Mouse (Mus musculus): ENCODE results near the gene Hist2h2bb. TPM values are rescaled to one million over a fixed set of nuclear protein-coding genes. Genes with fewer than 3 reads are reported as not detected.

Hist2h2bb gene
- total and polyA plus RNA-seq, 3 experiments, result 1.2 to 34.7 (median 34.1) TPM

- WGBS, result 62% methylated on average over 2 of the region's 2 CpGs
- Histone ChIP-seq H3K27ac (no peak overlapping the region), H3K79me2 (replicated peaks; ENCODE audit: control insufficient read depth, insufficient read depth, low read length) (peaks cover 2% of the 10 kb centered on the region; the same call in 1 of the 2 replicates), H3K9ac (ENCODE audit: low read depth, low read length) (no peak overlapping the region), H3K4me3 (no peak overlapping the region), H3K4me1 (ENCODE audit: control insufficient read depth, insufficient read depth, low read length) (peaks cover 7% of the 10 kb centered on the region), H3K36me3 (ENCODE audit: control insufficient read depth, insufficient read depth, low read length) (peaks cover 2% of the 10 kb centered on the region), H3K27me3 (ENCODE audit: control insufficient read depth, insufficient read depth, low read length) (no peaks in the 10 kb centered on the region)
- TF ChIP-seq POLR2A (IDR thresholded peaks at IDR 0.05; ENCODE audit: insufficient read depth, low read depth, low read length), result no peak
- TF ChIP-seq CTCF (IDR thresholded peaks at IDR 0.05), result no peak
- no peak for TF ChIP-seq EP300 (IDR thresholded peaks at IDR 0.05; ENCODE audit: insufficient read depth, low read depth, low read length)
- intact Hi-C loops (cut with DNase I), result no loop called here
- peak in 1 of 2 experiments; percentile 10 for DNase-seq
Measured at GRCm38 (mm10) chr3:96225421-96225820, 44.1 kb upstream of the Hist2h2bb start.

GRCm38 (mm10) chr3:96226695-96227648 is 42.6 kb upstream of the Hist2h2bb start:
- Histone ChIP-seq H3K4me1 (ENCODE audit: control insufficient read depth, insufficient read depth, low read length) (peaks cover 5% of the 10 kb centered on the region), H3K79me2 (replicated peaks; ENCODE audit: control insufficient read depth, insufficient read depth, low read length) (peaks cover 2% of the 10 kb centered on the region; the same call in 1 of the 2 replicates), H3K27me3 (ENCODE audit: control insufficient read depth, insufficient read depth, low read length) (no peaks in the 10 kb centered on the region), H3K9ac (ENCODE audit: low read depth, low read length) (no peak overlapping the region), H3K36me3 (ENCODE audit: control insufficient read depth, insufficient read depth, low read length) (peaks cover 2% of the 10 kb centered on the region), H3K27ac (no peak overlapping the region), H3K4me3 (no peak overlapping the region)
- 53% methylated on average over 8 of the region's 8 CpGs for WGBS
- intact Hi-C loops (cut with DNase I), result no loop called here
- TF ChIP-seq POLR2A (IDR thresholded peaks at IDR 0.05; ENCODE audit: insufficient read depth, low read depth, low read length) (no peak), CTCF (IDR thresholded peaks at IDR 0.05) (no peak), EP300 (IDR thresholded peaks at IDR 0.05; ENCODE audit: insufficient read depth, low read depth, low read length) (no peak)
- peak; percentile 16 to 47 for DNase-seq

GRCm38 (mm10) chr3:96228828-96229227 is 40.7 kb upstream of the Hist2h2bb start:
- no peaks in the 10 kb centered on the region for H3K27me3 ChIP-seq (ENCODE audit: control insufficient read depth, insufficient read depth, low read length)
- H3K4me1 ChIP-seq (ENCODE audit: control insufficient read depth, insufficient read depth, low read length), result no peaks in the 10 kb centered on the region; the same call in 1 of the 2 replicates
- H3K4me3 ChIP-seq, result no peak overlapping the region
- TF ChIP-seq EP300 (IDR thresholded peaks at IDR 0.05; ENCODE audit: insufficient read depth, low read depth, low read length) (no peak), CTCF (IDR thresholded peaks at IDR 0.05) (no peak), POLR2A (IDR thresholded peaks at IDR 0.05; ENCODE audit: insufficient read depth, low read depth, low read length) (no peak)
- H3K36me3 ChIP-seq (ENCODE audit: control insufficient read depth, insufficient read depth, low read length), result no peaks in the 10 kb centered on the region
- intact Hi-C loops (cut with DNase I), result no loop called here
- 73% methylated on average over 2 of the region's 2 CpGs for WGBS
- no peak overlapping the region for H3K27ac ChIP-seq
- no peak overlapping the region for H3K9ac ChIP-seq (ENCODE audit: low read depth, low read length)
- DNase-seq, result no peak
- H3K79me2 ChIP-seq (replicated peaks; ENCODE audit: control insufficient read depth, insufficient read depth, low read length), result peaks cover 2% of the 10 kb centered on the region; the same call in 1 of the 2 replicates

- no peak for DNase-seq
- Histone ChIP-seq H3K79me2 (replicated peaks; ENCODE audit: control insufficient read depth, insufficient read depth, low read length) (peaks cover 1% of the 10 kb centered on the region; the same call in 1 of the 2 replicates), H3K36me3 (ENCODE audit: control insufficient read depth, insufficient read depth, low read length) (no peaks in the 10 kb centered on the region), H3K4me1 (ENCODE audit: control insufficient read depth, insufficient read depth, low read length) (no peaks in the 10 kb centered on the region; the same call in 1 of the 2 replicates), H3K27me3 (ENCODE audit: control insufficient read depth, insufficient read depth, low read length) (no peaks in the 10 kb centered on the region), H3K4me3 (no peak overlapping the region), H3K27ac (no peak overlapping the region; the same call in none of the 2 replicates), H3K9ac (ENCODE audit: low read depth, low read length) (no peak overlapping the region)
- WGBS, result 58% methylated on average over 2 of the region's 2 CpGs
- TF ChIP-seq EP300 (IDR thresholded peaks at IDR 0.05; ENCODE audit: insufficient read depth, low read depth, low read length), result no peak
- no peak for TF ChIP-seq POLR2A (IDR thresholded peaks at IDR 0.05; ENCODE audit: insufficient read depth, low read depth, low read length)
- no peak for TF ChIP-seq CTCF (IDR thresholded peaks at IDR 0.05)
- intact Hi-C loops (cut with DNase I), result loop anchor here (5.0 kb wide), 1 partner anchor 163 kb away; no protein-coding TSS in a partner anchor
Measured at GRCm38 (mm10) chr3:96230404-96230803, 39.1 kb upstream of the Hist2h2bb start.

GRCm38 (mm10) chr3:96230910-96231757 is 38.4 kb upstream of the Hist2h2bb start:
- 49% methylated on average over 4 of the region's 4 CpGs for WGBS
- Histone ChIP-seq H3K27me3 (ENCODE audit: control insufficient read depth, insufficient read depth, low read length) (no peaks in the 10 kb centered on the region), H3K36me3 (ENCODE audit: control insufficient read depth, insufficient read depth, low read length) (no peaks in the 10 kb centered on the region), H3K9ac (ENCODE audit: low read depth, low read length) (no peak overlapping the region), H3K4me1 (ENCODE audit: control insufficient read depth, insufficient read depth, low read length) (no peaks in the 10 kb centered on the region; the same call in 1 of the 2 replicates), H3K4me3 (no peak overlapping the region), H3K27ac (peak overlapping the region; percentile 47), H3K79me2 (replicated peaks; ENCODE audit: control insufficient read depth, insufficient read depth, low read length) (no peaks in the 10 kb centered on the region)
- intact Hi-C loops (cut with DNase I), result loop anchor here (5.0 kb wide), 1 partner anchor 164 kb away; no protein-coding TSS in a partner anchor
- no peak for TF ChIP-seq CTCF (IDR thresholded peaks at IDR 0.05)
- no peak for TF ChIP-seq EP300 (IDR thresholded peaks at IDR 0.05; ENCODE audit: insufficient read depth, low read depth, low read length)
- no peak for TF ChIP-seq POLR2A (IDR thresholded peaks at IDR 0.05; ENCODE audit: insufficient read depth, low read depth, low read length)
- peak in 1 of 2 experiments; percentile 18 for DNase-seq

All from heart, adult 2 months (tissue).